Mouse (Mus musculus) CH12.LX (cell line): Measurements from ENCODE around the gene Rpap1. TPM values are rescaled to one million over a fixed set of nuclear protein-coding genes. Genes with fewer than 3 reads are reported as not detected.

Source experiments
- DNase-seq: peaks from one replicate; pipeline ENCODE4 v3.0.0-alpha.2; 2013; ENCODE audit errors: extremely low read depth
- H3K27ac ChIP-seq: 2 replicates; pipeline ENCODE4 v1.5.1; 2012; ENCODE audit warnings: low read depth, mild to moderate bottlenecking, control low read depth, moderate library complexity; ENCODE audit not compliant: insufficient read depth
- H3K27me3 ChIP-seq: replicated peaks from 2 replicates; pipeline ENCODE3; 2012; ENCODE audit warnings: inconsistent platforms
- H3K36me3 ChIP-seq, 2 experiments: replicated peaks in 1 of 2; 2 replicates each; pipeline versions ENCODE3 to v1.6.1; 2012; ENCODE audit warnings: inconsistent platforms in 1 of 2, low read length in 1 of 2, mild to moderate bottlenecking in 1 of 2, mixed read lengths in 1 of 2, moderate library complexity in 1 of 2; ENCODE audit not compliant: control insufficient read depth in 1 of 2, insufficient read depth in 1 of 2
- H3K4me1 ChIP-seq, 2 experiments: 2 replicates each; pipeline ENCODE4 v1.6.1; 2012; ENCODE audit warnings: inconsistent platforms in 1 of 2, moderate library complexity in 1 of 2; ENCODE audit not compliant: insufficient read depth in 2 of 2, control insufficient read depth in 1 of 2
- H3K4me2 ChIP-seq: 2 replicates; pipeline ENCODE4 v1.6.1; 2012; ENCODE audit warnings: low read depth, mild to moderate bottlenecking, control low read depth; ENCODE audit not compliant: poor library complexity, insufficient read depth, severe bottlenecking
- H3K4me3 ChIP-seq, 3 experiments: fragments of 150-350 bp in 1 of 3; sonication (generic) in 1 of 3; replicated peaks in 1 of 3; 2 replicates each; pipeline versions ENCODE3 to v1.5.1; 2011 to 2012; ENCODE audit warnings: low read depth in 2 of 3, low read length in 2 of 3, mild to moderate bottlenecking in 2 of 3, moderate library complexity in 2 of 3, control low read depth in 1 of 3, improper control_type of control experiment in 1 of 3, inconsistent platforms in 1 of 3, mixed read lengths in 1 of 3; ENCODE audit not compliant: poor library complexity in 1 of 3
- H3K79me2 ChIP-seq: replicated peaks from 2 replicates; pipeline ENCODE4 v1.6.1; 2012; ENCODE audit warnings: mild to moderate bottlenecking, moderate library complexity; ENCODE audit not compliant: control insufficient read depth, poor library complexity, insufficient read depth, severe bottlenecking; ENCODE audit errors: extremely low read depth
- H3K9ac ChIP-seq: 2 replicates; pipeline ENCODE4 v1.6.1; 2012; ENCODE audit warnings: low read depth, mild to moderate bottlenecking, control low read depth, moderate library complexity; ENCODE audit not compliant: insufficient read depth
- H3K9me3 ChIP-seq: replicated peaks from 2 replicates; pipeline ENCODE3; 2012; ENCODE audit warnings: low read length, inconsistent platforms, mixed read lengths
- BHLHE40 ChIP-seq: IDR thresholded peaks from 2 replicates; pipeline ENCODE4 v1.6.1; 2011; ENCODE audit warnings: mild to moderate bottlenecking, low read depth, low read length, improper control_type of control experiment
- CTCF ChIP-seq, 2 experiments: IDR thresholded peaks in 1 of 2; conservative IDR thresholded peaks in 1 of 2; 2 replicates each; pipeline ENCODE4 v1.5.1; 2011 to 2012; ENCODE audit warnings: low read depth in 2 of 2, low read length in 2 of 2, improper control_type of control experiment in 1 of 2, inconsistent platforms in 1 of 2, mild to moderate bottlenecking in 1 of 2, moderate library complexity in 1 of 2
- EP300 ChIP-seq: IDR thresholded peaks from 2 replicates; pipeline ENCODE4 v1.6.1; 2011; ENCODE audit warnings: low read length, improper control_type of control experiment
- HCFC1 ChIP-seq: IDR thresholded peaks from 2 replicates; pipeline ENCODE4 v1.6.1; 2012; ENCODE audit warnings: low read depth, mild to moderate bottlenecking, inconsistent platforms, low read length, improper control_type of control experiment
- IRF4 ChIP-seq: IDR thresholded peaks from 2 replicates; pipeline ENCODE4 v1.6.1; 2014; ENCODE audit warnings: low read depth, mild to moderate bottlenecking, inconsistent platforms, low read length, improper control_type of control experiment
- MAFK ChIP-seq: IDR thresholded peaks from 2 replicates; pipeline ENCODE4 v1.6.1; 2011; ENCODE audit warnings: low read length, improper control_type of control experiment; ENCODE audit not compliant: insufficient replicate concordance
- MAZ ChIP-seq: IDR thresholded peaks from 2 replicates; pipeline ENCODE4 v1.6.1; 2012; ENCODE audit warnings: low read depth, mild to moderate bottlenecking, inconsistent platforms, low read length, improper control_type of control experiment, moderate library complexity
- MEF2A ChIP-seq: IDR thresholded peaks from 2 replicates; pipeline ENCODE4 v1.6.1; 2014; ENCODE audit warnings: low read depth, mild to moderate bottlenecking, inconsistent platforms, low read length, improper control_type of control experiment, borderline replicate concordance
- MYC ChIP-seq: IDR thresholded peaks from 2 replicates; pipeline ENCODE4 v1.6.1; 2011; ENCODE audit warnings: low read depth, mild to moderate bottlenecking, improper control_type of control experiment, low read length
- NRF1 ChIP-seq: IDR thresholded peaks from 2 replicates; pipeline ENCODE4 v1.6.1; 2014; ENCODE audit warnings: low read depth, mild to moderate bottlenecking, inconsistent platforms, low read length, improper control_type of control experiment, moderate library complexity
- POLR2A ChIP-seq: IDR thresholded peaks from 2 replicates; pipeline ENCODE4 v1.6.1; 2011; ENCODE audit warnings: low read depth, mild to moderate bottlenecking, improper control_type of control experiment, low read length
- POLR2AphosphoS2 ChIP-seq: IDR thresholded peaks from 2 replicates; pipeline ENCODE4 v1.6.1; 2011; ENCODE audit warnings: low read depth, low read length, improper control_type of control experiment
- RAD21 ChIP-seq: IDR thresholded peaks from 2 replicates; pipeline ENCODE4 v1.6.1; 2011; ENCODE audit warnings: low read depth, mild to moderate bottlenecking, low read length, improper control_type of control experiment, moderate library complexity
- RCOR1 ChIP-seq: conservative IDR thresholded peaks from 2 replicates; pipeline ENCODE4 v1.6.1; 2012; ENCODE audit warnings: low read depth, mild to moderate bottlenecking, inconsistent platforms, low read length, improper control_type of control experiment
- SMC3 ChIP-seq: IDR thresholded peaks from 2 replicates; pipeline ENCODE4 v1.6.1; 2011; ENCODE audit warnings: low read depth, low read length, improper control_type of control experiment
- UBTF ChIP-seq: IDR thresholded peaks from 2 replicates; pipeline ENCODE4 v1.6.1; 2012; ENCODE audit warnings: low read depth, mild to moderate bottlenecking, inconsistent platforms, low read length, improper control_type of control experiment, moderate library complexity
- ZNF384 ChIP-seq: IDR thresholded peaks from 2 replicates; pipeline ENCODE4 v1.6.1; 2012; ENCODE audit warnings: low read depth, low read length, improper control_type of control experiment, inconsistent platforms
- dilution Hi-C: fragments of 300-500 bp; cut with MboI; formaldehyde crosslinking; loops from 2 replicates; pipeline ENCODE4 v1.14.3; 2020; ENCODE audit warnings: low sequenced_read_pairs; ENCODE audit not compliant: extremely low pct_unique_long_range_greater_than_20kb, extremely low pct_ligation_motif_present
- in situ Hi-C: fragments of 300-500 bp; cut with MboI; formaldehyde crosslinking; loops from 3 replicates; pipeline ENCODE4 v1.14.3; 2019; ENCODE audit warnings: low sequenced_read_pairs, low pct_ligation_motif_present, low pct_unique_long_range_greater_than_20kb, mixed read lengths
- polyA plus RNA-seq: library from polyadenylated mRNA; unstranded; fragments of >175 nt; gene quantifications from 2 replicates; pipeline ENCODE4 v1.2.1, GENCODE M21; 2012; ENCODE audit warnings: low read depth; ENCODE audit not compliant: insufficient read length
- total RNA-seq, 2 experiments: library from RNA; depleted of rRNA; stranded (reverse); fragments of 300-350 nt in 1 of 2; fragments of >200 nt in 1 of 2; gene quantifications; 2 replicates each; pipeline ENCODE4 v1.2.3; 2012 to 2014

Rpap1 gene
- total and polyA plus RNA-seq, 3 experiments, result 8.5 to 34.7 (median 31.8) TPM

DNA sequence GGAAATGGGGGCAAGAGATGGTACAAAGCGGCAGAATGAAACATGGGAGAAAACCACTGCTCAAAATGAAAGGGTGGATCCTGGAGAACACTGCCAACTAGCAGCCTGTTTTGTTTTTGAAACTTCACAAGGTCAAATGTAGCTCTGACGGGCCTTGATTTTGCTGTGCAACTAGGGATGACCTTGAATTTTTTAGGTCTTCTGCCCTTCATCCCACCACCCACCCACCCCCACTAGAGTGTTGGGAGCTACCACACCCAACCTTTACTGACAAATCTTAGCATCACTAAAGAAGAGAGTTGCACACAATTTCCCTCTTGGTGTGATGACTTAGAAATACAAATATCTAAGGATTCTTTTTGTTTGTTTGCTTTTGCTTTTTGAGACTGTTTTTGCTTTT, 2.7 kb upstream of the Rpap1 start:
- Histone ChIP-seq H3K36me3 (peaks cover 2 to 8% of the 10 kb centered on the region in 2 experiments), H3K4me3 (no peak overlapping the region), H3K9me3 (no peaks in the 10 kb centered on the region), H3K27ac (no peak overlapping the region), H3K9ac (no peak overlapping the region), H3K4me1 (peaks cover 0 to 14% of the 10 kb centered on the region in 2 experiments; a peak in 2 of 4 replicates), H3K79me2 (peaks cover 9% of the 10 kb centered on the region; the same call in 1 of the 2 replicates), H3K27me3 (peaks cover 7% of the 10 kb centered on the region), H3K4me2 (no peak overlapping the region)
- in situ Hi-C loops (no loop called here), dilution Hi-C loops (no loop called here)
- no peak for DNase-seq
- TF ChIP-seq RCOR1, result no peak
- no peak for TF ChIP-seq MAFK
- no peak for TF ChIP-seq IRF4

DNA sequence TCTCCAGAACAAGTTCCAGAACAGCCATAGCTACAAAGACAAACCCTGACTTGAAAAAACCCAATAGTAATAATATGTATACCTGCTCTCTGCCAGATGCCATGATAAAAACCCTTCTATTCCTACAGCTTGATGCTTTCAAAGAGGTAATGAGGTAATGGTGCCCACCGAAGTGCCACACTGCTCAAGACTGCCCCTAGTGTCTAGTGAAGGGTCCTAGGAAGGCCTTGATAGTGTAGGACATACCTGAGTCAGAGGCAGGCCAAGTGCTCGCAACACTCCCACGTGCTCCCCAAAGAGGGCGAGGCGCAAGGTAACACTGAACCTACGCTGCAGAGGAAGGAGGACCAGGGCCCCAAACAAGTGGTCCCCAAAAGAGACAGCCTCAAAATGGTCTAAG, 20.1 kb downstream of the Rpap1 start:
- no peaks in the 10 kb centered on the region for H3K79me2 ChIP-seq
- TF ChIP-seq CTCF (conservative IDR thresholded peaks at IDR 0.05 in 1 of 2, IDR thresholded peaks at IDR 0.05 in 1 of 2; ENCODE audit: low read depth in 2 of 2, low read length in 2 of 2), result peak in 1 of 2 experiments; percentile 50; a peak in 2 of 4 replicates
- no peak for TF ChIP-seq UBTF
- TF ChIP-seq RAD21, result peak; percentile 25
- H3K9me3 ChIP-seq, result no peaks in the 10 kb centered on the region
- H3K9ac ChIP-seq, result no peak overlapping the region
- dilution Hi-C loops (no loop called here), in situ Hi-C loops (no loop called here)
- peak; percentile 15 for DNase-seq
- no peak overlapping the region for H3K4me2 ChIP-seq
- peaks cover 61 to 85% of the 10 kb centered on the region in 2 experiments for H3K36me3 ChIP-seq
- H3K27ac ChIP-seq, result no peak overlapping the region
- H3K4me1 ChIP-seq, result peaks cover 0 to 9% of the 10 kb centered on the region in 2 experiments; a peak in 1 of 4 replicates
- no peak overlapping the region for H3K4me3 ChIP-seq
- no peaks in the 10 kb centered on the region for H3K27me3 ChIP-seq

DNA sequence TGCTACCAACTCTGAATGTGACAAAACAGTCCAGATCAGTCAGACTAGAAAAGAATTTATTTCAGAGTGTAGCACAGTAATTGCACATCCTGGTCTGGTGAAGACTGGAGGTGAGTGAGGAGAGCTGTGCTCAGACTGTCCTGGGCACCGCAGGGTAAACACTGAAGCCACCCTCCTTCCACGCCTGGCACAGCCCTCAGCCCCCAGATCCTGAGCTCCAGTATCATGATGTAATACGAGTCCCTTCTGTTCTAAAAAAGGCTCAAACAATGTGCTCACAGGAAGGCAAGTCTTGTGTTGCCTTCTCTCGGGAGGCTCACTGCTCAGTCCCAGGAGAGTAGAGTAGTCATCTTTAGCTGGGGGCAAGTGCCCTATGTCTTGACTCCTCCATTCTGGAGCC, 23.4 kb downstream of the Rpap1 start:
- no peak for DNase-seq
- Histone ChIP-seq H3K9me3 (no peaks in the 10 kb centered on the region), H3K4me1 (peaks cover 0 to 10% of the 10 kb centered on the region in 2 experiments; a peak in 1 of 4 replicates), H3K79me2 (no peaks in the 10 kb centered on the region), H3K9ac (no peak overlapping the region), H3K27me3 (no peaks in the 10 kb centered on the region), H3K36me3 (peaks cover 29 to 55% of the 10 kb centered on the region in 2 experiments), H3K4me2 (no peak overlapping the region), H3K27ac (no peak overlapping the region), H3K4me3 (no peak overlapping the region)
- dilution Hi-C loops, result no loop called here
- in situ Hi-C loops, result no loop called here
- no peak for TF ChIP-seq BHLHE40
- no peak for TF ChIP-seq SMC3
- TF ChIP-seq POLR2AphosphoS2, result no peak
- TF ChIP-seq RCOR1, result no peak
- TF ChIP-seq CTCF (conservative IDR thresholded peaks at IDR 0.05 in 1 of 2, IDR thresholded peaks at IDR 0.05 in 1 of 2; ENCODE audit: low read depth in 2 of 2, low read length in 2 of 2), result no peak
- TF ChIP-seq NRF1, result no peak
- no peak for TF ChIP-seq HCFC1
- no peak for TF ChIP-seq UBTF
- no peak for TF ChIP-seq MEF2A
- TF ChIP-seq MAZ, result no peak
- no peak for TF ChIP-seq MYC
- TF ChIP-seq ZNF384, result no peak
- no peak for TF ChIP-seq EP300
- no peak for TF ChIP-seq POLR2A
